Mouse (Mus musculus): ENCODE measurements around the gene Fbxo30.

The Fbxo30 gene

DNA sequence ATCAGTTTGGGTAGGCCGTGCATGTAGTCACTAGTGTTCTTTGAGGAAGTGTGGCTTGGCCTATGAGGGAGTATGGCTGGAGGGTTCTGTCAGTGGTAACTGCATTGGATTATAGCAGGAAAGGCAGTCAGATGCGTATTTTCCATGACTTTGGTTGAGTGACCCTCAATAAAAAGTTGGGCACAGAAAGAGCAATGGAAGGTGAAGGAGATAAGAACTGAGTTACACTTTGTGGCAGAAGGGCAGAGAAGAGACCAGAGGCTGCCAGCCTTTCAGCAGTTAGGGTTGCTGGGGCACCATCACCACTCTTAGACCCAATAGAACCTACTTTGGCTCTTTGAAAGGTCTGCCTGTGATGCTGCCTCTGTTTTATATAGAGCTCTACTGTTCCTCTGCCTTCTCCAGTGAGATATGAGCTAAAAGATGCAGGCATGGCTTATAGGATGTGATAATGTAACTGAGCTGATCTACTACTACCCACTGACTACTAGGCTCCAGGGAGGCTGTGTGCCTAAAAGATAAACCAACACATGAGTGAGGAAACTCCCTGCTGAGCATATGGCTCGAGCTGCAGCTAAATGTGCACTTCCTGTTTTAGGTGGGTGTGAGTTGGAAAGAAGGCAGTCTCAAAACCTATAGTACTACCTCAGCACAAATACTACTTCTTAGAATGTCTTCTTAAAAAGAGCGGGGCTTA, 42.2 kb downstream of the Fbxo30 start:
- DNase-seq, result no peak

DNA sequence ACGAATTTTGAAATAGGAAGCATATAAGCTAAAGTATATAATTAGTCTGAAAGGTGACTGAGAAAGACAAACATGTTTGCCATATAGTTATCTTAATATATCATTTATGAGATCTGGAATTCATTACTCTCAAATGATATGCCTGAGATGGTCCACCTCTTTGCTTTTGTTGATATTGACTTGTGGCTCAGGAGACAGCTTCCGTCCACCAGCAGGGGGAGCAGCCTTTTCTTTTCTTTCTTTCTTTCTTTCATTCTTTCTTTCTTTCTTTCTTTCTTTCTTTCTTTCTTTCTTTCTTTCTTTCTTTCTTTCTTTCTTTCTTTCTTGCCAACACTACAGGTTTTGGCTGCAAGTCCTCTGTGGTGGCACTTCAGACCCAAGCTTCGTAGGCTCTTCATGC, 45.4 kb downstream of the Fbxo30 start:
- peak; percentile 24 for DNase-seq

DNA sequence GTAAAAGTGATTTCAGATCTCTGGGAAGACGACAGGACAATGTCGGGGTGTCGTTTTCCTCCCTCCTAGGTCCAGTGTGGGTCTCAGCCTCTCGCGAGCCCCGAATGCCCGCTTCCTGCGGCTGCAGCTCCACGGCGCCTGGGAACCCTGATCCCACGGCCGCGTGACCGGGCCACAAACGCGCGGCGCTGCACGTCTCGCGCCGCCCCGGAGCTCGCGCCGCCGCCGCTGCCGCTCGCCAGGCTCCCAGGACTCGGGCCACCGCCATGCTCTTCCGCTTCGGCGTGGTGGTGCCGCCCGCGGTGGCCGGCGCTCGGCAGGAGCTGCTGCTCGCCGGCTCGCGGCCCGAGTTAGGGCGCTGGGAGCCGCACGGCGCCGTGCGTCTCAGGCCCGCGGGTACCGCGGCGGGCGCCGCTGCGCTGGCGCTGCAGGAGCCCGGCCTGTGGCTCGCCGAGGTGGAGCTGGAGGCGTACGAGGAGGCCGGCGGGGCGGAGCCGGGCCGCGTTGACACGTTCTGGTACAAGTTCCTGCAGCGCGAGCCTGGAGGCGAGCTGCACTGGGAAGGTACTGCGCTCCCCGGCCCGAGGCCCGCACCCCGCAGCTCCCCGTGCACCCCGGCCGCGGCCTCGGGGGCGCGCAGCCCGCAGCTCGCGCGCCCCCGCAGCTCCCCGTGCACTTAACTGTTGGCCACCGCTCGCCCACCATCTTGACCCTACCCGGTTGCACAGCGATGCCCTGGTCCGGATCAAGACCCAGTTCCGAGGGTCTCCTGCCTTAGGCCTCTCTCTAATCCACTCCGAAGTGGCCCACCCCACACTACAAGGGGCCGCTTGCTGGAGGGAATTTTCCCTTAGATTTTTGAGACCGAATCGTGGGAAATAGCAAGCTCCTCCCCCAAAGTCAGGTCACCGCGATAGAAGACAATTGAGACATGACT, 62.3 kb downstream of the Fbxo30 start, which contains the start of gene Epm2a:
Gene Epm2a (plus strand): TSS at position 200 of the 937 bp plus-strand sequence.
- peak; percentile 79 for DNase-seq

DNA sequence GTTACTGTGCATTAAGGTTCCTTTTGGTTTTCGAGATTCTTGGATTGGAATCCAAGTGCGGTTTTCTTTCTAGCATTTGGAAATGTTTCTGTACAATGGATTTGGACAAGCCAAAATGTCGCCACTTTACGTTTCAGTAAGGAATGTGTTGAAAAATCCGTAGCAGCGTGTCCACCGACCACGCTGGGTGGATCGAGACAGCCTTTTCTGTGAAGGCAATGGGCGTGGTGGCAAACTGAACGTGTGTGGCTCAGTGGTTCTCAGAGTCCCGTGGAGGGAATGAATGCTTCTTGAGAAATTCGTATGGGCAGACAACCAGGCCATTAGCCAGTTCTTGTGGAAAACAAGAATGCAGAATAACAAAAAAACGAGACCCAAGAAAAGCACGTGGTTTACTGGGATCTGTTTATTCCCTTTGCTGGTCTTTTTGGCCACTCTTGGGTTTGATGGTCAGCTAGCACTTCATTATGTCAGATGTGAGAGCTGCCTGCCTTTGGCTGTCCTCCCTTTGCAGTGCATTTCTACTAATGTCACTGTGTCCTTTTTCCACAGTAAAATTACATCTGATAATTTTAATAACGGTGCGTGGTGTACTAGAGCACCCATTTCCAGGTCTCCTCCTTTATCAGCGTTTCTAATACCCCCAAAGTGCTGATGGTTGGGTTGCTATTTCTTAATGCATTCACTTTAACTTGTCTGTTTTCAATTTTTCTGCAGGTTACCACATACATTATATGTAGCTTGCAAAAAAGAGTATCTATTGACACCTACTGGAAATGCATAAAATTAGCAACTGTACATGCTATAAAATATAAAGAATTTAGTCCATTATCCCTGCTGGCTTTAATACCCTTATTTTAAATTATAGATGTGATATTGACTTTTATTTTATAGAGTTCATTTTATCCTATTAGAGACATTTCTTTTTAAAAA, 63.7 kb downstream of the Fbxo30 start:
- no peak for DNase-seq
